Mouse (Mus musculus): ENCODE data around the gene Cacna1h. TPM values are rescaled to one million over a fixed set of nuclear protein-coding genes. Genes with fewer than 3 reads are reported as not detected.

Gene Cacna1h
- 61.2 and 67.3 TPM in 2 replicates for polyA plus RNA-seq (2012; rRNA removed)

GRCm38 (mm10) chr17:25433617-25434606 lies at the start of gene Cacna1h:
Cacna1h (minus strand) TSS chr17:25433783.

GRCm38 (mm10) chr17:25454272-25454671 lies 20.7 kb upstream of the Cacna1h start, which contains the start of gene Tekt4:
Tekt4 (plus strand) TSS chr17:25454615.

GRCm38 (mm10) chr17:25368973-25369372 lies 64.6 kb downstream of the Cacna1h start, which contains the start of gene Tpsg1:
Tpsg1 (plus strand) TSS chr17:25369273.

GRCm38 (mm10) chr17:25366005-25366404 lies 67.6 kb downstream of the Cacna1h start, which contains the start of gene Tpsb2:
Tpsb2 (plus strand) TSS chr17:25366305.

GRCm38 (mm10) chr17:25345462-25345861 lies 88.1 kb downstream of the Cacna1h start, which contains the start of gene Tpsab1:
Tpsab1 (minus strand) TSS chr17:25345562.

Other genes with a start within 250 kb of the Cacna1h start
- 12.1 and 12.5 TPM in 2 replicates for gene BC003965, start 249.2 kb downstream of the Cacna1h start, polyA plus RNA-seq (2012; rRNA removed)
- 23.6 and 27.6 TPM in 2 replicates for gene Unkl, start 245.4 kb downstream of the Cacna1h start, polyA plus RNA-seq (2012; rRNA removed)
- gene Gnptg, start 193.7 kb downstream of the Cacna1h start, polyA plus RNA-seq (2012; rRNA removed) = 28.6 and 37.7 TPM in 2 replicates
- gene Tsr3, start 193.6 kb downstream of the Cacna1h start, polyA plus RNA-seq (2012; rRNA removed) = 37.8 and 39.0 TPM in 2 replicates
- 10.1 and 19.3 TPM in 2 replicates for gene Baiap3, start 177.4 kb downstream of the Cacna1h start, polyA plus RNA-seq (2012; rRNA removed)
- gene Ube2i, start 159.2 kb downstream of the Cacna1h start, polyA plus RNA-seq (2012; rRNA removed) = 112 and 129 TPM in 2 replicates
- gene Prss34, start 135.4 kb downstream of the Cacna1h start, polyA plus RNA-seq (2012; rRNA removed) = 0.40 and 0.59 TPM in 2 replicates
- gene Prss28, start 125.1 kb downstream of the Cacna1h start, polyA plus RNA-seq (2012; rRNA removed) = not detected in 2 replicates
- gene Prss29, start 115.1 kb downstream of the Cacna1h start, polyA plus RNA-seq (2012; rRNA removed) = 0.52 and 0.84 TPM in 2 replicates
- gene Tpsab1, start 88.2 kb downstream of the Cacna1h start, polyA plus RNA-seq (2012; rRNA removed) = 0.79 and 1.6 TPM in 2 replicates
- gene Tpsb2, start 67.5 kb downstream of the Cacna1h start, polyA plus RNA-seq (2012; rRNA removed) = 13.5 and 14.6 TPM in 2 replicates
- gene Tpsg1, start 64.5 kb downstream of the Cacna1h start, polyA plus RNA-seq (2012; rRNA removed) = 0.40 and 0.45 TPM in 2 replicates
- gene Tekt4, start 20.8 kb upstream of the Cacna1h start, polyA plus RNA-seq (2012; rRNA removed) = 13.3 and 13.9 TPM in 2 replicates
- not detected in 2 replicates for gene Sstr5, start 63.5 kb upstream of the Cacna1h start, polyA plus RNA-seq (2012; rRNA removed)
- 4.4 and 5.8 TPM in 2 replicates for gene Sox8, start 136.9 kb upstream of the Cacna1h start, polyA plus RNA-seq (2012; rRNA removed)
- gene Lmf1, start 145.3 kb upstream of the Cacna1h start, polyA plus RNA-seq (2012; rRNA removed) = 22.7 and 27.2 TPM in 2 replicates

Measured in ovary, adult 2 months (tissue).